Mouse (Mus musculus): ENCODE measurements around the gene Hoxa7.

- TF ChIP-seq CTCF (IDR thresholded peaks at IDR 0.05), result no peak
- TF ChIP-seq EP300 (IDR thresholded peaks at IDR 0.05; ENCODE audit: insufficient read depth, low read depth, low read length), result no peak
Observed at GRCm38 (mm10) chr6:52194690-52195089, 27.0 kb downstream of the Hoxa7 start.
